Mouse (Mus musculus): ENCODE data around the gene Tomm40. TPM values are rescaled to one million over a fixed set of nuclear protein-coding genes. Genes with fewer than 3 reads are reported as not detected.

The Tomm40 gene
- polyA plus RNA-seq, 1 experiment = 218 TPM

DNA sequence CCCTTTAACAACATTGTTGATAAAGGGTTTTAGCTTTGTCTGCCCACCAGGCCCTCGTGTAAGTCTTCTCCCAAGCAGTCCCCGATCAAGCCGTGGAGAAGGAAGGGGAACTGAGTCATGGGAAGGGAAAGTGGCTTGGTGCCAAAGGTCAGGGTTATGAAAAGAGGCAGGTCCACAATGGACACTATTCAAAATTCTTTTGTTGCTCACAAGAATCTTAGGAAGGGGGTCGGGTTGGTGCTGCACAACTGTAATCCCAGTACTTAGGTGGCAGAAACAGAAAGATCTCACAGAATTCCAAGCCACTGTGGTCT, 35.8 kb upstream of the Tomm40 start:
- Histone ChIP-seq H3K4me3 (ENCODE audit: insufficient read depth, poor library complexity, severe bottlenecking) (no peak overlapping the region), H3K36me3 (ENCODE audit: control insufficient read depth, insufficient read depth) (no peaks in the 10 kb centered on the region), H3ac (ENCODE audit: control insufficient read depth, insufficient read length, low read depth) (no peak overlapping the region), H3K79me2 (ENCODE audit: control insufficient read depth, insufficient read depth) (no peaks in the 10 kb centered on the region), H3K27me3 (ENCODE audit: control insufficient read depth, insufficient read depth, insufficient read length) (no peaks in the 10 kb centered on the region), H3K79me3 (ENCODE audit: low read depth) (no peaks in the 10 kb centered on the region)
- TF ChIP-seq CEBPB (IDR thresholded peaks at IDR 0.05; ENCODE audit: low read depth) (no peak), MAX (IDR thresholded peaks at IDR 0.05) (no peak), MYOG (IDR thresholded peaks at IDR 0.05; ENCODE audit: control insufficient read depth, extremely low read depth, insufficient read length) (no peak)

DNA sequence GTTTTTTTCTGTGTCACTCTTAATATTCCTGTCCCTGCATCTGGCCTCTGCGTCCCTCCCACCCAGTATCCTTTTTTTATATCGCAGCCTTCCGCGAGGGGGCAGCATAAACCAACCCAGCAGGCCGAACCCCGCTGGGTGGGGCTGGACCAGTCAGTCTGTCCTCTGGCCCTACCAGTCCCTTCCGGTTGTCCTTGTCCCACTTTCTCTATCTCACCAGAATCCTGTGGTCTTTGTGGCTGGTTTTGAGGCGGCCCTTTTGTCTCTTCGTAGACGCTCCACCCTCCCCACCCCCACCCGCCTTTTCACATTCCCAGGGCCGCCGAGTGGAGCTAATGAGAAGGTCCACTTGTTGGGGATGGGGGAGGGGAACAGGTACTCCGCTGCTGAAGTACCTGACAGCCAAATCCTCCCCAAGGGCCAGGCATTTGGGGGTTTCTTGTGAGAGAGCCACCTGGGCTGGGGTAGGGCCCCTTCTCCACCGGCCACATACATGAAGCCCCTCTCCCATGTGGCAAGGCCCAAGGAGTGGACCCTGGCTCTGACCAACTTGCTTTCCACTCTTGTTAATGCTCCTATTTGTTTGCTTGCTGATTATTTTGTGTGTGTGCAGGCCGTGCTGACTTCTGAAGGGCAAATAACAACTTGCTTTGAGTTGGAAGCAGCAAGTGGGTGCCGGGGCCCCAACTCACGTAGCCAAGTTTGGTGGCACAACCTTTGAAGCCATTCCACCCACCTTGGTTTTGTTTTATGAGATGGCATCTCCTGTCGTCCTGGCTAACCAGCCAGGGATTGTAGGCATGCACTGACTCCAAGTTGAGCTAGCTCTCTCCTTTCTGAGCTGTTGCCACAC, 35.2 kb upstream of the Tomm40 start, which contains the start of gene Nectin2:
TSS of gene Nectin2 (minus strand) at position 267 of the 853 bp plus-strand sequence.
- Histone ChIP-seq H3K36me3 (ENCODE audit: control insufficient read depth, insufficient read depth) (no peaks in the 10 kb centered on the region), H3K27me3 (ENCODE audit: control insufficient read depth, insufficient read depth, insufficient read length) (no peaks in the 10 kb centered on the region), H3K79me2 (ENCODE audit: control insufficient read depth, insufficient read depth) (no peaks in the 10 kb centered on the region), H3ac (ENCODE audit: control insufficient read depth, insufficient read length, low read depth) (peak within 1 kb of the TSS; percentile 92), H3K4me3 (ENCODE audit: insufficient read depth, poor library complexity, severe bottlenecking) (peak within 1 kb of the TSS; percentile 42), H3K79me3 (ENCODE audit: low read depth) (no peaks in the 10 kb centered on the region)
- peak; percentile 43 for TF ChIP-seq CTCF (IDR thresholded peaks at IDR 0.05; ENCODE audit: control insufficient read depth, insufficient read depth, insufficient read length)
- TF ChIP-seq MAX (IDR thresholded peaks at IDR 0.05) = no peak

DNA sequence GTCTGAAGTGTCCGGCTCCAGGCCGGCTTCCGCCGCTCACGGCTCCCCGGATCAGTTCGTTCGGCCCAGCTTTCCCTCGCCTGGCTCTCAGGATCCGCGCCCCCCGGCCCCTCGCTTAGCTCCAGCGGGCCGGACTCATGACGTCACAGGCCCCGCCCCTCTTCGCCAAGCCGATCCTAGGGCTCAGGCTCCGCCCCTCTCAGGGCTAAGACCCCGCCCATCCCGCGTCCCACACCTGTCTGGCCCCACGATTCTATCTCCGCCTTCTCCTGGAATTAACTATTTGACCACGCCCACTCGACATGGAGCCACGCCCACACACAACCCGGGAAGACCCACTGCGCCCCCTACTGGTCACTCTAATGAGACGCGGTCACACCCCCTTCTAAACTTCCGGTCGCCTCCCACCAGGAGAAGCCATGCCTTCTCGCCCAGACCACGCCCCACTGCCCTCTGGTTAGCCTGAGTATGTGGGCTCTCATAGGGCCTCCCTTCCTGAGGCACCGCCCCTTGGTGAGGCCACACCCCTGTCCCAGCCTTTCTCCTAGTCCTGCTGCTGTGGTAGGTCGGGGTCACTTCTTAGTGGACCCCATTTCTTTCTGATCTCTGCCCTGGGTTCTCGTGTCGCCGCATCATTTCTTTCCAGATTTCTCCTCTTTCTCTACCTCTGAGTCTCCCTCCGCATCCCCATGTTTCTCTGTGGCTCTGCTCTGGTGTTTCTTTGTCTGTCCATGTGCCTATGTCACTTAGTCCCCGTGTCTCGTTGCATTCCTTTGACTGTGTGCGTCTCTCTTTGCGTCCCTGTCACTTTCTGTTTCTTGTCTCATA, 34.4 kb upstream of the Tomm40 start:
- H3ac ChIP-seq (ENCODE audit: control insufficient read depth, insufficient read length, low read depth) = peak overlapping the region; percentile 92
- no peaks in the 10 kb centered on the region for H3K79me2 ChIP-seq (ENCODE audit: control insufficient read depth, insufficient read depth)
- no peaks in the 10 kb centered on the region for H3K27me3 ChIP-seq (ENCODE audit: control insufficient read depth, insufficient read depth, insufficient read length)
- no peaks in the 10 kb centered on the region for H3K79me3 ChIP-seq (ENCODE audit: low read depth)
- H3K36me3 ChIP-seq (ENCODE audit: control insufficient read depth, insufficient read depth) = no peaks in the 10 kb centered on the region
- peak overlapping the region; percentile 42 for H3K4me3 ChIP-seq (ENCODE audit: insufficient read depth, poor library complexity, severe bottlenecking)
- TF ChIP-seq CEBPB (IDR thresholded peaks at IDR 0.05; ENCODE audit: low read depth) (no peak), FOSL1 (IDR thresholded peaks at IDR 0.05; ENCODE audit: insufficient read depth, low read length, poor library complexity, severe bottlenecking) (no peak), CTCF (IDR thresholded peaks at IDR 0.05; ENCODE audit: control insufficient read depth, insufficient read depth, insufficient read length) (peak; percentile 76), MAX (IDR thresholded peaks at IDR 0.05) (no peak), MYOG (IDR thresholded peaks at IDR 0.05; ENCODE audit: control insufficient read depth, extremely low read depth, insufficient read length) (no peak), MYOD1 (IDR thresholded peaks at IDR 0.05; ENCODE audit: control insufficient read depth, insufficient read length, low read depth) (peak; percentile 37)

DNA sequence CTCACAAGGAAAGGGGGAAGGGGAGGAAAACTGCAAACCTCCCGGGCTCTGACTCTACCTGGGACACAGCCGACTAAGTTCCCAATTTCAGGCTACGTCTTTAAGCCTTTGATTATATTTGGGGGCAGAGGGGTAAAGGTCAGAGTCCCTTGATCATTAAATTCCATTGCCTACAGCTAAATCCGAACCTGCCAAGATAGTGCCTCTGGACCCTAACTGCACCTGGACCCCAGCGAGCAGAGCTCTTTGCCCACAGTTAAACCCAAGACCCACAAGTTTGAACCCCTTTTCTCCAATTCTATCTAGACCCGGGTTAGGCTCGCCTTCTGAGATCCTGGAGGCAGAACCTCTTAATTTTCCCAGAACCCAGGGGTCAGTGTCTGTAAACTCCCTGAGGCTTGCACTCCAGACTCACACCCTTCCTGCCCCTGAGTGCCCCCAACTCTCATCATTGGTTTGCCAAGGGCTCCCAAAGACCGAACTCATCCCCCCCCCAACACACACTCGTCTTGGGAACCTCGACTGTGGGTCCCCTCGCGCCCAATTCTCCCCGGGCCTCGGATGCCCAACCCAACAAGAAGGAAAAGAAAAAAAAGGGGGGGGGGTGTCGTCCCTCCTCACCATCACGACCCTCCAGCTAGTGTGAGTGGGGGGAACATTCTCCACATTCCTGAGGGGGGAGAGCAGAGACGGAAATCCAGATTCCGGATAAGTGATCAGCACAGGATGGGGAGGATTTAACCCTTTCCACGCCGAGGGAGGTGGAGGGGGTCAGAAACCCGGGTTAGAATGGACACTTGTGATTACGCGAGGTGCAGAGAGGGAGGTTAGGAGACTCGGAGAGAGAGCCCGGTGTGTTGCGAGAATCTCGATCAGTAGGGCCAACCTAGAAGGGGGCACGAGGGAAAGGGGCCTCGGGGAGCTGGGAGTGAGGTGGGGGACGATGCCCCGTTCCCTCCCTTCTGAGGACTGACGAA, 33.3 kb upstream of the Tomm40 start:
- Histone ChIP-seq H3K79me2 (ENCODE audit: control insufficient read depth, insufficient read depth) (no peaks in the 10 kb centered on the region), H3K4me3 (ENCODE audit: insufficient read depth, poor library complexity, severe bottlenecking) (peak overlapping the region; percentile 42), H3ac (ENCODE audit: control insufficient read depth, insufficient read length, low read depth) (peak overlapping the region; percentile 92), H3K27me3 (ENCODE audit: control insufficient read depth, insufficient read depth, insufficient read length) (no peaks in the 10 kb centered on the region), H3K36me3 (ENCODE audit: control insufficient read depth, insufficient read depth) (no peaks in the 10 kb centered on the region), H3K79me3 (ENCODE audit: low read depth) (no peaks in the 10 kb centered on the region)
- TF ChIP-seq MYOD1 (IDR thresholded peaks at IDR 0.05; ENCODE audit: control insufficient read depth, insufficient read length, low read depth) (no peak), MYOG (IDR thresholded peaks at IDR 0.05; ENCODE audit: control insufficient read depth, extremely low read depth, insufficient read length) (no peak), MAX (IDR thresholded peaks at IDR 0.05) (no peak), CEBPB (IDR thresholded peaks at IDR 0.05; ENCODE audit: low read depth) (no peak), FOSL1 (IDR thresholded peaks at IDR 0.05; ENCODE audit: insufficient read depth, low read length, poor library complexity, severe bottlenecking) (no peak), USF1 (IDR thresholded peaks at IDR 0.05; ENCODE audit: low read depth) (no peak), CTCF (IDR thresholded peaks at IDR 0.05; ENCODE audit: control insufficient read depth, insufficient read depth, insufficient read length) (no peak)

DNA sequence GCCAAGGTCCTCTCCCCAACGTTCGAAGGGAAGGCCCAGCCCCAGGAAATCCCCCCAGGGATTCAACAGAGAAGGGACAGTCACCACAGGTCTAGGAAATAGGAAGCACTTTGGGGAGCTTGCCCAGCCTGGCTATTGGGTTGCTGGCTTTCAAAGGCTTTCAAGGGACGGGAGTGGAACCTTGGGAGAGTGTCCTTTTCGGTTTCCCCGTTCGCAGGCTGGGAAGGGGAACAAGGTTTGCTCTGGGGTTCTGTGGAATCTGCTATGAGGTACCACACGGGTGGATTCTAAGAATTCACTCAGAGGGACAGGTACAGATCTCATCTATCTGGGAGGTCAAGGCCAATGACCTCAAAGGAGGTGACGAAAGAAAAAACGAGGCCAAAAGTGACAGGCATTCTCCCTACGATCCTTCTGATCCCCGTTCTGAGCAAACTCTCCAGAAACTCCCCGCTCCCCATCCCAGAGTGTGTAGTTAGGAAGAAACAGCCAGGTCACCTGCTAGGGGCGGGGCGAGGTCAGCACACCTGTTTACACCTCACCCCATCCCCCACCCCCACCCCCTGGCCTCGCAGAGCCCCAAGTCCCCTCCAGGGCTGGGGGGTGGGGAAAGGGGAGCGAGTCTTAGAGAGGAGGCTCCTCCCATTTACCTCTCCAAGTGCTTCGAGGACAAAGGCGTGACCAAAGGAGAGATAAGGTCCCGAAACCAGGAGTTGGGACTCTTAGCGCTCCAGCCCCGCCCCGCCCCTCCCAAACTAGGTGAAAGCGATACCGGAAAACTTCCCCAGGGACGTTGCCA, 32.4 kb upstream of the Tomm40 start:
- no peak overlapping the region for H3ac ChIP-seq (ENCODE audit: control insufficient read depth, insufficient read length, low read depth)
- no peaks in the 10 kb centered on the region for H3K79me3 ChIP-seq (ENCODE audit: low read depth)
- no peaks in the 10 kb centered on the region for H3K79me2 ChIP-seq (ENCODE audit: control insufficient read depth, insufficient read depth)
- TF ChIP-seq MYOD1 (IDR thresholded peaks at IDR 0.05; ENCODE audit: control insufficient read depth, insufficient read length, low read depth) (no peak), MAX (IDR thresholded peaks at IDR 0.05) (no peak), USF1 (IDR thresholded peaks at IDR 0.05; ENCODE audit: low read depth) (no peak)
- no peak overlapping the region for H3K4me3 ChIP-seq (ENCODE audit: insufficient read depth, poor library complexity, severe bottlenecking)
- no peaks in the 10 kb centered on the region for H3K36me3 ChIP-seq (ENCODE audit: control insufficient read depth, insufficient read depth)
- no peaks in the 10 kb centered on the region for H3K27me3 ChIP-seq (ENCODE audit: control insufficient read depth, insufficient read depth, insufficient read length)

Data from C2C12 (cell line).